ENCODE assay signal across 14 mouse cellular contexts in the genomic region with DNA sequence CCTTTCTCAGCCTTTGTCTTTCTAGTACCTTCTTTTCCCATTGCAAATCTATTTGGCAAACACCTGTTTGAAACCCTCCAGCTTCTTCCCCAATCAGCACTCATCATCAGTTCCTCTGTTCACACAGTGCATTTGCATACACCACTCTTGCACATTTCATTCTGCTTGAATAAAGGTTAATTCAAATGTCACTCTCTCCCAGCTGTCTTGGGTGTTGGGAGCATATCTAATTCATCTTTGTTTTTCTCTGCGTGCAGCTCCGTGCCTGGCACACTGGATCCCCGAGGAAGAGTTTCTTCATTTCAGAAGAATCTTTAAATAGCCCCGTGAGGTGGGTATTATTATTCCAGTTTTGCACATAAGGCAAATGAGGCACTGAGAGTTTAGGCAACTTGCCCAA. TPM values are rescaled to one million over a fixed set of nuclear protein-coding genes. Genes with fewer than 3 reads are reported as not detected.
"Had no signal": no experiment of that assay in that cellular context is flagged by ENCODE, and none has a peak within 500 bp of the region (broad histone marks: within the 10 kb centered on the region; RNA-seq: fewer than 3 reads in every experiment).

No protein-coding gene starts in this region.

- DNase-seq: kidney, adult 2 months; kidney, postnatal 14 days; left cerebral cortex, postnatal 4 days; lung, adult 2 months; lung, postnatal 36 days; spleen, adult 18-20 months; thymus, adult 2 months; thymus, postnatal 25 days had no signal

- H3K4me3 ChIP-seq: kidney, embryonic 15.5 days; limb, embryonic 13.5 days had no signal

- H3K36me3 ChIP-seq: kidney, embryonic 15.5 days; limb, embryonic 13.5 days had no signal

- H3K27ac ChIP-seq: kidney, embryonic 15.5 days; limb, embryonic 13.5 days; liver, embryonic 14.5 days had no signal

- H3K9ac ChIP-seq: kidney, embryonic 15.5 days; limb, embryonic 13.5 days; liver, embryonic 14.5 days had no signal

- H3K27me3 ChIP-seq: kidney, embryonic 15.5 days; limb, embryonic 13.5 days had no signal

- H3K4me2 ChIP-seq: kidney, embryonic 15.5 days; limb, embryonic 13.5 days had no signal

- H3K9me3 ChIP-seq: kidney, embryonic 15.5 days; limb, embryonic 13.5 days had no signal

- H3K4me1 ChIP-seq: kidney, embryonic 15.5 days had no signal

- ATAC-seq: lung, postnatal 0 days; midbrain, embryonic 16.5 days had no signal

RNA-seq across cellular contexts. Expression of gene Iqsec3, which starts 20.8 kb away (rescaled TPM):
- polyA plus RNA-seq: liver, adult 2 months; lung, postnatal 0 days had no signal
